Mouse (Mus musculus): ENCODE measurements around the gene Snx11. TPM values are rescaled to one million over a fixed set of nuclear protein-coding genes. Genes with fewer than 3 reads are reported as not detected.
"Not testable (repeated sequence)": the region's sequence is repeated elsewhere in the genome, so short reads cannot be mapped to it uniquely, and the experiment has no call there.

Gene Snx11
- polyA plus RNA-seq, 1 experiment from 2014 or later = 17.8 TPM

GRCm38 (mm10) chr11:96788871-96789795 lies 11.8 kb upstream of the Snx11 start, which contains the start of gene Cbx1:
Cbx1 (plus strand) TSS chr11:96789127.
- Histone ChIP-seq H3K4me3 (peak within 1 kb of the TSS; percentile 86), H3K36me3 (peaks cover 2% of the 10 kb centered on the region; the same call in 1 of the 2 replicates), H3K4me1 (peaks cover 15% of the 10 kb centered on the region), H3K27me3 (ENCODE audit: insufficient read depth, poor library complexity, severe bottlenecking) (no peaks in the 10 kb centered on the region), H3K27ac (peak within 1 kb of the TSS; percentile 97), H3K9me3 (no peaks in the 10 kb centered on the region)
- DNase-seq (ENCODE audit: low spot score) = peak; percentile 96
- 1% methylated on average over 93 of the region's 93 CpGs for WGBS

- DNase-seq (ENCODE audit: low spot score) = no peak
- Histone ChIP-seq H3K9me3 (no peaks in the 10 kb centered on the region), H3K36me3 (0 out of 2 replicates have a peak, but pooled peaks cover 2% of the 10 kb centered on the region), H3K4me1 (peaks cover 14% of the 10 kb centered on the region), H3K27me3 (ENCODE audit: insufficient read depth, poor library complexity, severe bottlenecking) (no peaks in the 10 kb centered on the region), H3K27ac (no peak overlapping the region), H3K4me3 (no peak overlapping the region)
- 32% methylated on average over 9 of the region's 9 CpGs for WGBS
Observed at GRCm38 (mm10) chr11:96786731-96787450, 9.5 kb upstream of the Snx11 start.

GRCm38 (mm10) chr11:96784847-96785246 lies 7.5 kb upstream of the Snx11 start:
- H3K27me3 ChIP-seq (ENCODE audit: insufficient read depth, poor library complexity, severe bottlenecking); H3K36me3 ChIP-seq; H3K27ac ChIP-seq; H3K9me3 ChIP-seq; DNase-seq (ENCODE audit: low spot score); H3K4me1 ChIP-seq; H3K4me3 ChIP-seq: not testable (repeated sequence)
- 16% methylated on average over 7 of the region's 7 CpGs for WGBS

- Histone ChIP-seq H3K9me3 (no peaks in the 10 kb centered on the region), H3K27me3 (ENCODE audit: insufficient read depth, poor library complexity, severe bottlenecking) (no peaks in the 10 kb centered on the region), H3K27ac (no peak overlapping the region), H3K4me3 (no peak overlapping the region), H3K4me1 (peaks cover 12% of the 10 kb centered on the region), H3K36me3 (no peaks in the 10 kb centered on the region)
- DNase-seq (ENCODE audit: low spot score) = no peak
- WGBS = 72% methylated on average over 2 of the region's 2 CpGs
Observed at GRCm38 (mm10) chr11:96781425-96781824, 4.1 kb upstream of the Snx11 start.

GRCm38 (mm10) chr11:96780306-96780705 lies 2.9 kb upstream of the Snx11 start:
- Histone ChIP-seq H3K36me3 (no peaks in the 10 kb centered on the region), H3K27me3 (ENCODE audit: insufficient read depth, poor library complexity, severe bottlenecking) (no peaks in the 10 kb centered on the region), H3K4me3 (no peak overlapping the region), H3K27ac (no peak overlapping the region), H3K4me1 (peaks cover 17% of the 10 kb centered on the region), H3K9me3 (no peaks in the 10 kb centered on the region)
- DNase-seq (ENCODE audit: low spot score) = no peak
- WGBS = 72% methylated on average over 5 of the region's 5 CpGs

- H3K4me3 ChIP-seq = peak overlapping the region; percentile 82
- not testable (repeated sequence) for H3K9me3 ChIP-seq; DNase-seq (ENCODE audit: low spot score); H3K27me3 ChIP-seq (ENCODE audit: insufficient read depth, poor library complexity, severe bottlenecking); H3K36me3 ChIP-seq
- peak overlapping the region; percentile 83 for H3K27ac ChIP-seq
- peaks cover 17% of the 10 kb centered on the region for H3K4me1 ChIP-seq
- 62% methylated on average over 10 of the region's 10 CpGs for WGBS
Observed at GRCm38 (mm10) chr11:96778061-96778627, 785 bp upstream of the Snx11 start.

- DNase-seq (ENCODE audit: low spot score) = no peak
- H3K36me3 ChIP-seq = peaks cover 30% of the 10 kb centered on the region
- 50% methylated on average over 3 of the region's 3 CpGs for WGBS
- H3K9me3 ChIP-seq = no peaks in the 10 kb centered on the region
- peaks cover 17% of the 10 kb centered on the region for H3K4me1 ChIP-seq
- no peaks in the 10 kb centered on the region for H3K27me3 ChIP-seq (ENCODE audit: insufficient read depth, poor library complexity, severe bottlenecking)
- no peak overlapping the region for H3K27ac ChIP-seq
- H3K4me3 ChIP-seq = no peak overlapping the region
Observed at GRCm38 (mm10) chr11:96776068-96776467, 1.3 kb downstream of the Snx11 start.

- WGBS = 79% methylated on average over 7 of the region's 7 CpGs
Observed at GRCm38 (mm10) chr11:96775665-96776064, 1.7 kb downstream of the Snx11 start.

GRCm38 (mm10) chr11:96775063-96775462 lies 2.3 kb downstream of the Snx11 start:
- no peaks in the 10 kb centered on the region for H3K9me3 ChIP-seq
- no peak overlapping the region for H3K27ac ChIP-seq
- whole genome bisulfite sequencing = 84% methylated on average over 8 of the region's 8 CpGs
- no peak overlapping the region for H3K4me3 ChIP-seq
- H3K27me3 ChIP-seq (ENCODE audit: insufficient read depth, poor library complexity, severe bottlenecking) = no peaks in the 10 kb centered on the region
- H3K36me3 ChIP-seq = peaks cover 40% of the 10 kb centered on the region
- DNase-seq (ENCODE audit: low spot score) = no peak
- peaks cover 17% of the 10 kb centered on the region for H3K4me1 ChIP-seq

More at GRCm38 (mm10) chr11:96775665-96776064, 1.7 kb downstream of the Snx11 start:
- Histone ChIP-seq H3K4me3 (no peak overlapping the region), H3K36me3 (peaks cover 34% of the 10 kb centered on the region), H3K4me1 (peaks cover 17% of the 10 kb centered on the region), H3K27ac (no peak overlapping the region), H3K27me3 (ENCODE audit: insufficient read depth, poor library complexity, severe bottlenecking) (no peaks in the 10 kb centered on the region), H3K9me3 (no peaks in the 10 kb centered on the region)
- no peak for DNase-seq (ENCODE audit: low spot score)

GRCm38 (mm10) chr11:96774536-96774935 lies 2.8 kb downstream of the Snx11 start:
- Histone ChIP-seq H3K27ac (no peak overlapping the region), H3K36me3 (peaks cover 45% of the 10 kb centered on the region), H3K27me3 (ENCODE audit: insufficient read depth, poor library complexity, severe bottlenecking) (no peaks in the 10 kb centered on the region), H3K9me3 (no peaks in the 10 kb centered on the region), H3K4me3 (no peak overlapping the region), H3K4me1 (peaks cover 17% of the 10 kb centered on the region)
- 85% methylated on average over 3 of the region's 3 CpGs for WGBS
- no peak for DNase-seq (ENCODE audit: low spot score)

GRCm38 (mm10) chr11:96772413-96772812 lies 4.9 kb downstream of the Snx11 start:
- Histone ChIP-seq H3K9me3 (no peaks in the 10 kb centered on the region), H3K27ac (no peak overlapping the region), H3K36me3 (peaks cover 65% of the 10 kb centered on the region), H3K4me1 (peaks cover 18% of the 10 kb centered on the region), H3K27me3 (ENCODE audit: insufficient read depth, poor library complexity, severe bottlenecking) (no peaks in the 10 kb centered on the region), H3K4me3 (no peak overlapping the region)
- no peak for DNase-seq (ENCODE audit: low spot score)
- WGBS = 89% methylated on average over 9 of the region's 9 CpGs

GRCm38 (mm10) chr11:96771274-96771975 lies 5.9 kb downstream of the Snx11 start:
- 92% methylated on average over 9 of the region's 9 CpGs for WGBS
- H3K27me3 ChIP-seq (ENCODE audit: insufficient read depth, poor library complexity, severe bottlenecking) = no peaks in the 10 kb centered on the region
- peaks cover 8% of the 10 kb centered on the region for H3K4me1 ChIP-seq
- no peak overlapping the region for H3K4me3 ChIP-seq
- no peaks in the 10 kb centered on the region for H3K9me3 ChIP-seq
- no peak for DNase-seq (ENCODE audit: low spot score)
- no peak overlapping the region for H3K27ac ChIP-seq
- peaks cover 65% of the 10 kb centered on the region for H3K36me3 ChIP-seq
